Mouse (Mus musculus) layer of hippocampus, postnatal 14 days (tissue): ENCODE measurements around the gene Espnl. TPM values are rescaled to one million over a fixed set of nuclear protein-coding genes. Genes with fewer than 3 reads are reported as not detected.
A peak's percentile ranks its signal among the peaks of the same experiment; 100 is the strongest.

Experiments used
- DNase-seq, 2 experiments: peaks; one replicate each; pipeline ENCODE4 v3.0.0; 2021 to 2022; ENCODE audit warnings: low spot score in 2 of 2, mixed read lengths in 1 of 2
- long read RNA-seq, 2 experiments: library from polyadenylated mRNA; stranded (forward); transcript quantifications; one replicate each; pipeline ENCODE4 v2.0.0; 2021
- total RNA-seq, 2 experiments: library from RNA; stranded (reverse); gene quantifications; 2 replicates each; pipeline ENCODE4 v1.2.3; 2021

The Espnl gene
- under 1 TPM; 0.05 to 0.10 TPM for total RNA-seq
- long read RNA-seq, experiment 1 = 0 reads
- long read RNA-seq, experiment 2 = 0 reads

- DNase-seq = no peak
Measured at GRCm38 (mm10) chr1:91321760-91322438, at the start of gene Espnl. Gene Espnl, plus strand, starts transcription at chr1:91322075.

- no peak for DNase-seq
Measured at GRCm38 (mm10) chr1:91272260-91272659, 49.6 kb upstream of the Espnl start.

- no peak for DNase-seq
Measured at GRCm38 (mm10) chr1:91276581-91276980, 45.3 kb upstream of the Espnl start.

- no peak for DNase-seq
Measured at GRCm38 (mm10) chr1:91277480-91277879, 44.4 kb upstream of the Espnl start.

- DNase-seq = no peak
Measured at GRCm38 (mm10) chr1:91278410-91279119, 43.3 kb upstream of the Espnl start.

GRCm38 (mm10) chr1:91279126-91279525 is 42.7 kb upstream of the Espnl start:
- no peak for DNase-seq

- DNase-seq = no peak
Measured at GRCm38 (mm10) chr1:91282582-91282981, 39.3 kb upstream of the Espnl start.

- DNase-seq = no peak
Measured at GRCm38 (mm10) chr1:91289375-91289774, 32.5 kb upstream of the Espnl start.

GRCm38 (mm10) chr1:91292101-91292825 is 29.6 kb upstream of the Espnl start:
- no peak for DNase-seq

GRCm38 (mm10) chr1:91295544-91295943 is 26.3 kb upstream of the Espnl start:
- DNase-seq = no peak

- peak; percentile 93 to 96 for DNase-seq
Measured at GRCm38 (mm10) chr1:91297799-91298744, 23.8 kb upstream of the Espnl start, which contains the start of gene Scly. Gene Scly, plus strand, starts transcription at chr1:91298338.

- no peak for DNase-seq
Measured at GRCm38 (mm10) chr1:91299026-91299706, 22.7 kb upstream of the Espnl start.

- no peak for DNase-seq
Measured at GRCm38 (mm10) chr1:91299707-91300426, 22.0 kb upstream of the Espnl start.

GRCm38 (mm10) chr1:91301206-91301920 is 20.5 kb upstream of the Espnl start:
- DNase-seq = no peak

- DNase-seq = no peak
Measured at GRCm38 (mm10) chr1:91302021-91302420, 19.9 kb upstream of the Espnl start.

- DNase-seq = no peak
Measured at GRCm38 (mm10) chr1:91304621-91305020, 17.3 kb upstream of the Espnl start.

- no peak for DNase-seq
Measured at GRCm38 (mm10) chr1:91309366-91310085, 12.3 kb upstream of the Espnl start.

GRCm38 (mm10) chr1:91312273-91312672 is 9.6 kb upstream of the Espnl start:
- no peak for DNase-seq
